Mouse (Mus musculus) forebrain, embryonic 13.5 days (tissue): ENCODE measurements around the gene Krtcap2. TPM values are rescaled to one million over a fixed set of nuclear protein-coding genes. Genes with fewer than 3 reads are reported as not detected.

Experiments
- ATAC-seq: fragments of 200-750 bp; cut with Nextera tagmentation; 2 replicates; pipeline ENCODE4 v1.8.0; 2017
- H3K27ac ChIP-seq: fragments of 300-500 bp; sonication (generic); 2 replicates; pipeline ENCODE4 v1.5.1; 2015; ENCODE audit warnings: inconsistent platforms, mild to moderate bottlenecking, moderate library complexity
- H3K27me3 ChIP-seq: fragments of 300-500 bp; sonication (generic); 2 replicates; pipeline ENCODE4 v1.6.1; 2015; ENCODE audit warnings: mild to moderate bottlenecking, inconsistent platforms
- H3K36me3 ChIP-seq: fragments of 300-500 bp; sonication (generic); 2 replicates; pipeline ENCODE4 v1.6.1; 2015; ENCODE audit warnings: mild to moderate bottlenecking, inconsistent platforms; ENCODE audit not compliant: poor library complexity, severe bottlenecking
- H3K4me1 ChIP-seq: fragments of 300-500 bp; sonication (generic); 2 replicates; pipeline ENCODE4 v1.6.1; 2015; ENCODE audit warnings: inconsistent platforms
- H3K4me2 ChIP-seq: fragments of 300-500 bp; sonication (generic); 2 replicates; pipeline ENCODE4 v1.6.1; 2015; ENCODE audit warnings: inconsistent platforms, mild to moderate bottlenecking, moderate library complexity
- H3K4me3 ChIP-seq: fragments of 300-500 bp; sonication (generic); 2 replicates; pipeline ENCODE4 v1.5.1; 2015; ENCODE audit warnings: mild to moderate bottlenecking, inconsistent platforms
- H3K9ac ChIP-seq: fragments of 300-500 bp; sonication (generic); 2 replicates; pipeline ENCODE4 v1.6.1; 2015; ENCODE audit warnings: mild to moderate bottlenecking, inconsistent platforms
- H3K9me3 ChIP-seq: fragments of 300-500 bp; sonication (generic); replicated peaks from 2 replicates; pipeline ENCODE4 v1.6.1; 2016; ENCODE audit warnings: inconsistent platforms
- WGBS: fragments of 180-500 bp; shearing (Covaris S2); methylation state at CpG from one replicate; pipeline ENCODE4 v1.1.7; 2015; 5-methylcytosine and 5-hydroxymethylcytosine counted together
- microRNA counts: library from miRNA; unstranded; fragments of <30 nt; microRNA quantifications from one replicate; lab custom pipeline; 2016
- microRNA-seq: library from miRNA; unstranded; fragments of <30 nt; microRNA quantifications from one replicate; pipeline ENCODE4, GENCODE M21; 2016
- polyA plus RNA-seq: library from polyadenylated mRNA; unstranded; fragments of >200 nt; fragmentation: Nextera tagmentation; extraction: Ambion mirVana; gene quantifications from 2 replicates; pipeline ENCODE4 v1.2.1, GENCODE M21; 2015

Krtcap2 gene
- polyA plus RNA-seq, 1 experiment from 2014 or later, result 237 TPM

DNA sequence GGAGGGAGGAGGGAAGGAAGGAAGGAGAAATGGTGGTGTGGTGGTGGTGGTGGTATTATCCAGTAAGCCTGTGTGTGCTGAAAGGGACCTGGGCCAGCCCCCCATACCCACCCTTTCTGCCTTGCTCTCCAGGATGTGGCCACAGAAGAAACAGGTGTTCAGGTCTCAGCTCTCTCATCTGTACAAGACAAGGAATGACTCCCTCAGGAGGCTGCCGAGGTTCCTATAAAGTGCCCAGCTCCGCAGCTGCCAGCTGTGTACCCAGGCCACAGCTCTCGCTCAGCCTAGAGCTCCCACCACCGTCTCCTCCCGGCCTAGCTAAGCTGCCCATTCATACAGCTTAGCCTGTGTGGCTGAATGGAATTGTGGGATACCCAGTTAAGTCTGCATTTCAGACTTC lies 46.5 kb downstream of the Krtcap2 start:
- no peak overlapping the region for H3K27ac ChIP-seq
- H3K27me3 ChIP-seq, result no peaks in the 10 kb centered on the region
- WGBS, result 60% methylated on average over 5 of the region's 5 CpGs
- ATAC-seq, result no peak
- no peaks in the 10 kb centered on the region for H3K36me3 ChIP-seq
- no peaks in the 10 kb centered on the region for H3K4me1 ChIP-seq
- H3K4me3 ChIP-seq, result no peak overlapping the region
- no peak overlapping the region for H3K9ac ChIP-seq
- H3K4me2 ChIP-seq, result no peak overlapping the region
- no peaks in the 10 kb centered on the region for H3K9me3 ChIP-seq

GRCm38 (mm10) chr3:89293247-89293918 lies 47.6 kb downstream of the Krtcap2 start:
- Histone ChIP-seq H3K9ac (no peak overlapping the region), H3K27me3 (no peaks in the 10 kb centered on the region), H3K4me1 (no peaks in the 10 kb centered on the region), H3K4me2 (no peak overlapping the region), H3K9me3 (no peaks in the 10 kb centered on the region), H3K27ac (no peak overlapping the region), H3K4me3 (no peak overlapping the region), H3K36me3 (no peaks in the 10 kb centered on the region)
- 94% methylated on average over 11 of the region's 11 CpGs for WGBS
- ATAC-seq, result no peak

GRCm38 (mm10) chr3:89294195-89294594 lies 48.4 kb downstream of the Krtcap2 start:
- H3K9me3 ChIP-seq, result no peaks in the 10 kb centered on the region
- no peak overlapping the region for H3K9ac ChIP-seq
- no peaks in the 10 kb centered on the region for H3K4me1 ChIP-seq
- WGBS, result 77% methylated on average over 5 of the region's 5 CpGs
- H3K36me3 ChIP-seq, result no peaks in the 10 kb centered on the region
- H3K27me3 ChIP-seq, result peaks cover 6% of the 10 kb centered on the region
- no peak overlapping the region for H3K4me2 ChIP-seq
- no peak for ATAC-seq
- no peak overlapping the region for H3K4me3 ChIP-seq
- no peak overlapping the region for H3K27ac ChIP-seq

DNA sequence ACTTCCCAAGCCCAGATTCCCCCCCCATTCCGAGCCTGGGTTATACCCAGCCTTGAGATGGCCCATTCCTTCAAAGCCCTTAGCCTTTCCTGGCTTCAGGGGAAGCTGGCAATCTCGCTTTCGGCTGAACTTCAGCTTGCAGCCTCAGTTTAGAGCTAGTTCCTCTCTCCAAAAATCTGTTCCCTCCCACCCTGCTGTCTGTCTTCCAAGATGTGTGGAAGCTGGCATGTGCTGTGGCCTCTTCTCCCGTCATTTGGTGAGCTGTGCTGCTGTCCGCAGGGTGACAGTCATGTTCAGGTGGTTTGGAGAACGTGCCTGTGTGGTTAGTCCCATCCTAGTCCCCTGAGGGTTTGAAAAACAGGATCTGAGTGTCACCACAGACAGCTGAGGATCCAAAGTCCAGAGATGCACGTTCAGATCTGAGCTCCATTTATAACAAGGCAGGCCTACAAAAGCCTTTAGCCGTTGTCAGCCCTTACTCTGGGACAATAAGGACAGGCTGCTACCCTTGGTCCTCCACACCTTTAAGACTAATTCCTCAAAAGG lies 50.0 kb downstream of the Krtcap2 start:
- H3K27me3 ChIP-seq, result peaks cover 16% of the 10 kb centered on the region
- ATAC-seq, result no peak
- no peaks in the 10 kb centered on the region for H3K36me3 ChIP-seq
- peaks cover 8% of the 10 kb centered on the region; the same call in 1 of the 2 replicates for H3K4me1 ChIP-seq
- no peak overlapping the region for H3K27ac ChIP-seq
- H3K9me3 ChIP-seq, result no peaks in the 10 kb centered on the region
- H3K4me2 ChIP-seq, result no peak overlapping the region
- H3K9ac ChIP-seq, result no peak overlapping the region
- 84% methylated on average over 8 of the region's 8 CpGs for WGBS
- no peak overlapping the region for H3K4me3 ChIP-seq

DNA sequence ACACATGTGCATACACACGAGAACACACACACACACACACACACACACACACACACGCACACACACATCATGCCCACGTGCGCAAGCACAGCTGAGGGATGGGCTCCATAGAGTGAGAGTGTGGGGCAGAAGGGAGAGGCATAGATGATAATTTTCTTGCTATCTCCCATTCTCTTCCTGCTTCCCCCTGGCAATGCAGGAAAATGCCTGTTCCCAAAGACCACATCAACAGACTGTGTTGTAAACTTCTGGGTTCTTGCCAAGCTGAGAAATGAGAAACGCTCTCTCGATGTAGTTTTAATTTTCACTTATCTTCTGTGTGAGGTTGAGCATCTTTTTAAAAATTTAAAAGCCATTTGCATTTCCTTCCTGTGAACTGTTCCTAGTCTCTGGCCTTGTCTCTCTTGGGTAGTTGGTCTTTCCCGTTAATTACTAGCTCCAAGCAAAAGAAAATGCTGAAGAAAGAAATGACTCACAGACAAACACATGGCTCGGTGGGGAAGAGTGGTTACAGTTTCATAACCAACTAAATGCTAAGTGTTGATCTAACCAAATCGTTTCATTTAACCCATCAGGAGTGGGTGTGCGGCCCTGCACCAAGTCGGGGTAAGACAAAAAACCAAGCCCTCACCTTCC lies 51.1 kb downstream of the Krtcap2 start:
- Histone ChIP-seq H3K4me2 (no peak overlapping the region), H3K4me1 (peaks cover 8% of the 10 kb centered on the region; the same call in 1 of the 2 replicates), H3K9me3 (no peaks in the 10 kb centered on the region), H3K9ac (no peak overlapping the region), H3K27ac (no peak overlapping the region), H3K4me3 (no peak overlapping the region), H3K27me3 (peaks cover 16% of the 10 kb centered on the region), H3K36me3 (no peaks in the 10 kb centered on the region)
- ATAC-seq, result no peak
- WGBS, result 84% methylated on average over 11 of the region's 11 CpGs

DNA sequence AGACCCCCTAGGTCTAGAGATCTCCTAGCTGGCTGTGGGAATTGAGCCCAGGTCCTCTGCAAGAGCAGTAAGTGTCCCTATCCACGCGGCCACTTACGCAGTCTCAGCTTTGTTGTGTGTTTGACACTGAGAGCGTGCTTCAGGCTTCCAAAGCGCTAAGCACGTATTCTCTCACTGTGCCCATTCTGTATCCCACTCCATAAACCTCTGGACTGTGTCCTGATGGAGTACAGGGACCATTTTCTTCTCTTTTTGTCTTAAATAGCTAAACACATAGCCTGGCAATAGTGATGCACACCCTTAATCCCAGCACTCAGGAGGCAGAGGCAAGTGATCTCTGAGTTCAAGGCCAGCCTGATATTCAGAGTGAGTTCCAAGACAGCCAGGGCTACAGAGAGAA lies 53.1 kb downstream of the Krtcap2 start:
- H3K9ac ChIP-seq, result no peak overlapping the region
- no peaks in the 10 kb centered on the region for H3K9me3 ChIP-seq
- peaks cover 16% of the 10 kb centered on the region for H3K27me3 ChIP-seq
- WGBS, result 76% methylated on average over 6 of the region's 6 CpGs
- H3K36me3 ChIP-seq, result no peaks in the 10 kb centered on the region
- H3K27ac ChIP-seq, result no peak overlapping the region
- peaks cover 8% of the 10 kb centered on the region; the same call in 1 of the 2 replicates for H3K4me1 ChIP-seq
- H3K4me3 ChIP-seq, result no peak overlapping the region
- H3K4me2 ChIP-seq, result no peak overlapping the region
- no peak for ATAC-seq

- H3K4me3 ChIP-seq, result peak overlapping the region; percentile 23
- ATAC-seq, result no peak
- no peaks in the 10 kb centered on the region for H3K9me3 ChIP-seq
- H3K27me3 ChIP-seq, result peaks cover 16% of the 10 kb centered on the region
- no peaks in the 10 kb centered on the region for H3K36me3 ChIP-seq
- 5% methylated on average over 14 of the region's 14 CpGs for WGBS
- H3K4me2 ChIP-seq, result peak overlapping the region; percentile 51
- peaks cover 8% of the 10 kb centered on the region; the same call in 1 of the 2 replicates for H3K4me1 ChIP-seq
- H3K9ac ChIP-seq, result peak overlapping the region; percentile 50
- no peak overlapping the region for H3K27ac ChIP-seq
These were observed 53.7 kb downstream of the Krtcap2 start for GRCm38 (mm10) chr3:89299499-89299898.

MicroRNAs encoded within 50 kb of the gene (microRNA counts, 519-probe panel; counts per million panel counts)
- 4,275 counts per million, percentile 82 among the panel's probes with 10 or more counts for microRNA mmu-miR-92b (lab: Ali Mortazavi, UCI)

Small RNA genes within 50 kb of the gene (microRNA-seq; reads per million reads assigned to microRNA genes)
- 13,595 reads per million, percentile 96 among the genes with 10 or more reads in this experiment for gene Mir92b

Other genes starting within 250 kb of the Krtcap2 start
- 38.4 and 40.5 TPM in 2 replicates for gene Rusc1, start 152.7 kb upstream of the Krtcap2 start, polyA plus RNA-seq
- gene Gm43738, start 144.9 kb upstream of the Krtcap2 start, polyA plus RNA-seq, result not detected in 2 replicates
- gene Fdps, start 144.0 kb upstream of the Krtcap2 start, polyA plus RNA-seq, result 315 and 326 TPM in 2 replicates
- gene Pklr, start 109.8 kb upstream of the Krtcap2 start, polyA plus RNA-seq, result 0.09 and 0.26 TPM in 2 replicates
- 19.0 and 19.6 TPM in 2 replicates for gene Hcn3, start 85.8 kb upstream of the Krtcap2 start, polyA plus RNA-seq
- gene Clk2, start 81.2 kb upstream of the Krtcap2 start, polyA plus RNA-seq, result 25.0 and 26.2 TPM in 2 replicates
- gene Scamp3, start 68.5 kb upstream of the Krtcap2 start, polyA plus RNA-seq, result 102 and 109 TPM in 2 replicates
- gene Fam189b, start 62.8 kb upstream of the Krtcap2 start, polyA plus RNA-seq, result 15.1 and 23.0 TPM in 2 replicates
- 34.6 and 36.3 TPM in 2 replicates for gene Gba, start 43.0 kb upstream of the Krtcap2 start, polyA plus RNA-seq
- gene Thbs3, start 30.8 kb upstream of the Krtcap2 start, polyA plus RNA-seq, result 79.2 and 96.1 TPM in 2 replicates
- 196 and 201 TPM in 2 replicates for gene Mtx1, start 18.9 kb upstream of the Krtcap2 start, polyA plus RNA-seq
- gene Muc1, start 16.9 kb upstream of the Krtcap2 start, polyA plus RNA-seq, result 2.8 and 3.1 TPM in 2 replicates
- 36.6 and 43.2 TPM in 2 replicates for gene Trim46, start 343 bp downstream of the Krtcap2 start, polyA plus RNA-seq
- gene Dpm3, start 13.4 kb downstream of the Krtcap2 start, polyA plus RNA-seq, result 100 and 106 TPM in 2 replicates
- gene Slc50a1, start 24.6 kb downstream of the Krtcap2 start, polyA plus RNA-seq, result 25.8 and 32.7 TPM in 2 replicates
- gene Efna1, start 35.2 kb downstream of the Krtcap2 start, polyA plus RNA-seq, result 9.5 and 10.9 TPM in 2 replicates
- gene Efna3, start 77.0 kb downstream of the Krtcap2 start, polyA plus RNA-seq, result 18.7 and 23.4 TPM in 2 replicates
- gene Efna4, start 92.1 kb downstream of the Krtcap2 start, polyA plus RNA-seq, result 16.0 and 16.3 TPM in 2 replicates
- gene Adam15, start 104.0 kb downstream of the Krtcap2 start, polyA plus RNA-seq, result 24.1 and 27.5 TPM in 2 replicates
- 0.06 and 0.13 TPM in 2 replicates for gene Dcst2, start 116.0 kb downstream of the Krtcap2 start, polyA plus RNA-seq
- 0.37 and 0.57 TPM in 2 replicates for gene Dcst1, start 119.3 kb downstream of the Krtcap2 start, polyA plus RNA-seq
- gene Zbtb7b, start 148.8 kb downstream of the Krtcap2 start, polyA plus RNA-seq, result 0.41 and 0.67 TPM in 2 replicates
- 0.52 and 0.55 TPM in 2 replicates for gene Lenep, start 156.8 kb downstream of the Krtcap2 start, polyA plus RNA-seq
- 36.3 and 39.4 TPM in 2 replicates for gene Flad1, start 165.9 kb downstream of the Krtcap2 start, polyA plus RNA-seq
- 352 TPM in 2 replicates for gene Cks1b, start 172.4 kb downstream of the Krtcap2 start, polyA plus RNA-seq
- gene Shc1, start 172.5 kb downstream of the Krtcap2 start, polyA plus RNA-seq, result 15.9 and 16.7 TPM in 2 replicates
- gene Pygo2, start 184.2 kb downstream of the Krtcap2 start, polyA plus RNA-seq, result 30.4 and 32.4 TPM in 2 replicates
- 10.2 TPM in 2 replicates for gene Pbxip1, start 190.7 kb downstream of the Krtcap2 start, polyA plus RNA-seq
- 73.3 and 75.0 TPM in 2 replicates for gene Pmvk, start 208.6 kb downstream of the Krtcap2 start, polyA plus RNA-seq